Mouse (Mus musculus) midbrain, embryonic 14.5 days (tissue): ENCODE data around the gene Lmo3. TPM values are rescaled to one million over a fixed set of nuclear protein-coding genes. Genes with fewer than 3 reads are reported as not detected.

Experiments used
- ATAC-seq: fragments of 200-750 bp; cut with Nextera tagmentation; 2 replicates; pipeline ENCODE4 v1.8.0; 2017; ENCODE audit warnings: moderate number of reproducible peaks, moderate library complexity; ENCODE audit not compliant: low FRiP score, low TSS enrichment
- DNase-seq: peaks from one replicate; pipeline ENCODE4 v3.0.0-alpha.2; 2015
- H3K27ac ChIP-seq: fragments of 300-500 bp; sonication (generic); replicated peaks from 2 replicates; pipeline ENCODE4 v1.5.1; 2014; ENCODE audit warnings: mild to moderate bottlenecking, low read depth, low read length, moderate library complexity
- H3K27me3 ChIP-seq: fragments of 300-500 bp; sonication (generic); 2 replicates; pipeline ENCODE4 v1.6.1; 2014; ENCODE audit warnings: low read length, control low read depth, mixed read lengths; ENCODE audit not compliant: control insufficient read depth, insufficient read depth
- H3K36me3 ChIP-seq: fragments of 300-500 bp; sonication (generic); 2 replicates; pipeline ENCODE4 v1.6.1; 2014; ENCODE audit warnings: low read length, control low read depth; ENCODE audit not compliant: control insufficient read depth, insufficient read depth
- H3K4me1 ChIP-seq: fragments of 300-500 bp; sonication (generic); 2 replicates; pipeline ENCODE4 v1.6.1; 2014; ENCODE audit warnings: mild to moderate bottlenecking, antibody characterized with exemption, low read length, control low read depth; ENCODE audit not compliant: control insufficient read depth, insufficient read depth
- H3K4me2 ChIP-seq: fragments of 300-500 bp; sonication (generic); 2 replicates; pipeline ENCODE4 v1.6.1; 2014; ENCODE audit warnings: mild to moderate bottlenecking, low read length, moderate library complexity
- H3K4me3 ChIP-seq: fragments of 300-500 bp; sonication (generic); replicated peaks from 2 replicates; pipeline ENCODE4 v1.5.1; 2014; ENCODE audit warnings: low read depth, low read length
- H3K9ac ChIP-seq: fragments of 300-500 bp; sonication (generic); replicated peaks from 2 replicates; pipeline ENCODE4 v1.6.1; 2014; ENCODE audit warnings: mild to moderate bottlenecking, low read length, moderate library complexity
- H3K9me3 ChIP-seq: fragments of 300-500 bp; sonication (generic); 2 replicates; pipeline ENCODE4 v1.6.1; 2016; ENCODE audit warnings: low read length, control low read depth, mixed read lengths; ENCODE audit not compliant: control insufficient read depth
- WGBS: fragments of 180-500 bp; shearing (Covaris S2); extraction: QIAGEN DNeasy Blood & Tissue Kit; methylation state at CpG from one replicate; pipeline ENCODE4 v1.1.7; 2014; 5-methylcytosine and 5-hydroxymethylcytosine counted together
- polyA plus RNA-seq: library from polyadenylated mRNA; unstranded; fragments of >200 nt; fragmentation: Nextera tagmentation; extraction: Ambion mirVana; gene quantifications from 2 replicates; pipeline ENCODE4 v1.2.1, GENCODE M21; 2014

The Lmo3 gene
- polyA plus RNA-seq, 1 experiment from 2014 or later, result 218 TPM

- ATAC-seq (no peak), DNase-seq (no peak)
- Histone ChIP-seq H3K27ac (no peak overlapping the region), H3K9me3 (no peaks in the 10 kb centered on the region), H3K4me2 (no peak overlapping the region), H3K4me1 (no peaks in the 10 kb centered on the region), H3K27me3 (no peaks in the 10 kb centered on the region), H3K4me3 (no peak overlapping the region), H3K9ac (no peak overlapping the region), H3K36me3 (no peaks in the 10 kb centered on the region)
- WGBS, result 79% methylated on average over 3 of the region's 3 CpGs
Measured at GRCm38 (mm10) chr6:138437351-138437750, 144.4 kb downstream of the Lmo3 start.

DNA sequence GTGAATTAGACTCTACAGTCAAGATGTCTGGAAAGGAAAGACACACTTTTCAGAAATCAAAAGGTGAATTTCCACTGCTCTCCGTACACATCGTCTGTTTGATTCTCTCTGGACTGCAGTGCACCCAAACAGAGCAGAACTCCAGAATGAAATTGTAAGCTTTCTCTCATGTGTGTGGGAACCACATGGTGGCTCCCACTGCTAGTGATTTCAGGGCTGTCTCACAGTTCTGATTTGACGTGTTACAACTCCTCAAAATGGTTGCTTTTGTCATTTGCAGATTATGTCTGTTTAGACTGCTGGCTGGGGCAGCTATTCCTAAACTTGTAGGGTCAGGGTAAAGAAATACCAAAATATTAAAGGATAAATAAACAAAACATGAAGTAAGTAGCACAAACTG, 145.0 kb downstream of the Lmo3 start:
- H3K36me3 ChIP-seq, result no peaks in the 10 kb centered on the region
- no peaks in the 10 kb centered on the region for H3K4me1 ChIP-seq
- H3K27ac ChIP-seq, result no peak overlapping the region
- H3K27me3 ChIP-seq, result no peaks in the 10 kb centered on the region
- DNase-seq (no peak), ATAC-seq (no peak)
- no peak overlapping the region for H3K9ac ChIP-seq
- WGBS, result 69% methylated on average over 3 of the region's 3 CpGs
- H3K9me3 ChIP-seq, result no peaks in the 10 kb centered on the region
- H3K4me3 ChIP-seq, result no peak overlapping the region
- H3K4me2 ChIP-seq, result no peak overlapping the region

DNA sequence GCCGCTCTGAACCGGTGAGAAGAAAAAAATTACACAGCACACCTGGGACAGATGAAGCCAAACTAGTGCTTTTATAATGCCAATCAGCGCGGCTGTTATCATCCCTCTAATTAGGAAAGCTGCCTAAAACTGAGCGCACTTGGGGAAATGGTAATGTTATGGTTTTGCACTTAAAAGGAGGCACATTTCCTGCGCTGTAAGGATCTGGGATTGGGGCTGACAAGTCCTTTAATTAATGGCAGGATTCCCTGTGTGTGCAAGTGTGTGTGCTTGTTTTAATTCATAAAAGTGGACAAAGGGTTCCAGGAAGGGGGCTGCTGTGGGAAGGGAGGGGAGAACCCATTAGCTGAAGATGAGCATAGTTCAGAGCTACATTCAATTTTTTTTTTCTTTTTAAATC, 154.4 kb downstream of the Lmo3 start:
- no peaks in the 10 kb centered on the region for H3K27me3 ChIP-seq
- 0 out of 2 replicates have a peak, but pooled peaks cover 12% of the 10 kb centered on the region for H3K4me1 ChIP-seq
- no peak overlapping the region for H3K4me3 ChIP-seq
- ATAC-seq (peak; percentile 51), DNase-seq (no peak)
- H3K27ac ChIP-seq, result 0 out of 2 replicates have a peak overlapping the region, but pooled peaks have one; percentile 5
- H3K4me2 ChIP-seq, result 0 out of 2 replicates have a peak overlapping the region, but pooled peaks have one; percentile 35
- no peaks in the 10 kb centered on the region for H3K9me3 ChIP-seq
- WGBS, result 19% methylated on average over 6 of the region's 6 CpGs
- no peaks in the 10 kb centered on the region for H3K36me3 ChIP-seq
- no peak overlapping the region for H3K9ac ChIP-seq

DNA sequence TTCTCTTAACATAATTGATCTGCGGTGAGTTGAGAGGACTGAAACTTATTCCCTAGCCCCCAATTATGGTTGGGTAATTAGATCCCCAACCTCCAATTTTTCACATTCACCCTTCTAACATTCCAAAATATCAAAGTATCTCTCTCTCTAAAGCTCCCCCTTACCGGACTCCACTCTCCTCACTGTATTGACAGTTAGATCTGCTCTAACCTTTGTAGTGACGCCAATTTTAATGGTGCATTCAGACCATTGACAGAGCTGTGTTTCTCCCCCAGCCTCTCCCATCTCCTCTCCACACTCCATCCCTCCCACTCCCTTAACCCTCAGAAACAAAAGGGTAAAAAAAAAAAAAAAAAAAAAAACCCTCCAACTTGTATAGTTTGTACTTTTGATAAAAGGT, 154.9 kb downstream of the Lmo3 start:
- no peak overlapping the region; the same call in 1 of the 2 replicates for H3K9ac ChIP-seq
- H3K27me3 ChIP-seq, result no peaks in the 10 kb centered on the region
- DNase-seq (peak; percentile 70), ATAC-seq (peak; percentile 62; the same call in 1 of the 2 replicates)
- H3K27ac ChIP-seq, result peak overlapping the region; percentile 76
- 24% methylated on average over 3 of the region's 3 CpGs for WGBS
- 0 out of 2 replicates have a peak, but pooled peaks cover 12% of the 10 kb centered on the region for H3K4me1 ChIP-seq
- H3K4me2 ChIP-seq, result peak overlapping the region; percentile 35
- no peaks in the 10 kb centered on the region for H3K36me3 ChIP-seq
- no peaks in the 10 kb centered on the region for H3K9me3 ChIP-seq
- H3K4me3 ChIP-seq, result peak overlapping the region; percentile 43; the same call in 1 of the 2 replicates

DNA sequence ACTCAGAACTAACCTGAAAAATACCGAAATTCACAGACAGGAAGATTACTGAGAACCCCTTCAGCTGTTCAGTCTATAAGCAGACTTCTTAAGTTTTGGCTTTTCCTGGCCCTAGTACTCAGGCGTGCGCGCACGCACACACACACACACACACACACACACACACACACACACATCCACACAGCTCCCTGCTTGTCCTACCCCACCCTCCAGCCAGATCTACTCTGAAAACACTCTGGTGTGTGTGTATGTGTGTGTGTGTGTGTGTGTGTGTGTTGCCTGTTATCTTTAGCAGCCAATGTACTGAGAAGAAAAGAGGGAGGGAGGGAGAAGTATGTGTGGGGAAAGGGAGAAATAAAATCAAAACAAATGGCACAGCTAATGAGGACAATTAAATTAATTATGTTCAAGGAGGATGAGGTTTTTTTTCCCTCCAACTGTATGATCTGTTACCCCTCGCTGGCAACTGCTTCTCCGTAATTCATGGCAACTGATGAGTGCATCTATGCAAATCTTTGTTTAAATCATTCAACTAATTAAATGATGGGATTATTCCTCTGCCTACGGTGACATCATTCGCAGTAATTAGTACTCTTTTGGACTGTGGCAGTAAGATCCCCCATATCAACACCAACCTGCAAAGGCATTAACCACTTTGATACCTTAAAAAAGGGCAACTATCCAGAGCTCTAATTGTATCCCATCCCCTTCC, 157.1 kb downstream of the Lmo3 start:
- no peaks in the 10 kb centered on the region for H3K9me3 ChIP-seq
- peak overlapping the region; percentile 43 for H3K4me3 ChIP-seq
- no peaks in the 10 kb centered on the region for H3K36me3 ChIP-seq
- H3K4me1 ChIP-seq, result 0 out of 2 replicates have a peak, but pooled peaks cover 12% of the 10 kb centered on the region
- peak; percentile 6; the same call in 1 of the 2 replicates for ATAC-seq
- H3K27ac ChIP-seq, result peak overlapping the region; percentile 58
- H3K9ac ChIP-seq, result peak overlapping the region; percentile 34
- WGBS, result 49% methylated on average over 9 of the region's 9 CpGs
- peak overlapping the region; percentile 35 for H3K4me2 ChIP-seq
- no peaks in the 10 kb centered on the region for H3K27me3 ChIP-seq
- peak; percentile 62 for DNase-seq

DNA sequence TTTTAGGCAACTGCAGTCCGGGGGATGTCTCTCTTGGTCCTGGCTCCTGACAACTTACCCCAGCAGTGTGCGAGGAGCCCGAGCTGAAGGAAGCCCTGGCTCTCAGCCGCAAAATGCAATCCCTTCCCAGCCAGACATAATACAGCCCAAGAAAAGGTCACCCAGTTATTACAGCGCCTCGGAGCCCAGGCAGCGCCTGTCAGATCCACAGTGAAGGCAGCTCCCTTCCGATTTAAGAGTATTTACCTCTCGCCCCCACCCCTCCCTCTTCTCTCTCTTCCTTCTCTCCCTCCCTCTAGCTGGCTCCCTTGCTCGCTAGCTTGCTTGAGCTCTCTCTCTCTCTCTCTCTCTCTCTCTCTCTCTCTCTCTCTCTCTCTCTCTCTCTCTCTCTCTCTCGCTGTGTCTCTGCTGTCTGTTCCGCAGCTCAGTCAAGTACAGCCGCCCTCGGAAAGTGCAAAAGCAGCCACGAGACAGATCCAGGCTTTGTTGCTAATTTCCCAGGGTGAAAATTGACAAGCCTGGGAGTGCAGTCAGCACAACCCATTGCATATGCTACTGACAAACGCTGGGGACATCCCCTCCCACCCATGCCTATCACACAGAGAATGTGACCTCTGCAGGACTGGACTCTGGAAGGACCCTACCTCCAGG, 159.0 kb downstream of the Lmo3 start:
- H3K27me3 ChIP-seq, result no peaks in the 10 kb centered on the region
- H3K9ac ChIP-seq, result peak overlapping the region; percentile 55
- no peaks in the 10 kb centered on the region for H3K36me3 ChIP-seq
- peak overlapping the region; percentile 58 for H3K4me2 ChIP-seq
- H3K27ac ChIP-seq, result peak overlapping the region; percentile 75
- DNase-seq (peak; percentile 68), ATAC-seq (peak; percentile 1)
- H3K4me1 ChIP-seq, result peaks cover 18% of the 10 kb centered on the region; the same call in 1 of the 2 replicates
- under 1% methylated on average over 16 of the region's 16 CpGs for WGBS
- H3K9me3 ChIP-seq, result no peaks in the 10 kb centered on the region
- peak overlapping the region; percentile 43 for H3K4me3 ChIP-seq

GRCm38 (mm10) chr6:138421931-138422531, 159.7 kb downstream of the Lmo3 start:
- peaks cover 13% of the 10 kb centered on the region; the same call in 1 of the 2 replicates for H3K4me1 ChIP-seq
- H3K4me2 ChIP-seq, result peak overlapping the region; percentile 58
- H3K9ac ChIP-seq, result peak overlapping the region; percentile 55
- no peak for ATAC-seq
- H3K9me3 ChIP-seq, result no peaks in the 10 kb centered on the region
- DNase-seq, result peak; percentile 67
- H3K36me3 ChIP-seq, result no peaks in the 10 kb centered on the region
- under 1% methylated on average over 24 of the region's 24 CpGs for WGBS
- H3K27ac ChIP-seq, result peak overlapping the region; percentile 75
- H3K4me3 ChIP-seq, result peak overlapping the region; percentile 43
- H3K27me3 ChIP-seq, result no peaks in the 10 kb centered on the region

GRCm38 (mm10) chr6:138421191-138421613, 160.6 kb downstream of the Lmo3 start:
- ATAC-seq, result peak; percentile 45
- Histone ChIP-seq H3K9ac (peak overlapping the region; percentile 55), H3K27me3 (no peaks in the 10 kb centered on the region), H3K4me2 (peak overlapping the region; percentile 58), H3K36me3 (peaks cover 2% of the 10 kb centered on the region; the same call in 1 of the 2 replicates), H3K9me3 (no peaks in the 10 kb centered on the region), H3K4me3 (peak overlapping the region; percentile 43), H3K27ac (peak overlapping the region; percentile 75), H3K4me1 (peaks cover 13% of the 10 kb centered on the region; the same call in 1 of the 2 replicates)
- under 1% methylated on average over 14 of the region's 14 CpGs for WGBS
- DNase-seq, result peak; percentile 75
